Mouse (Mus musculus) forebrain, embryonic 11.5 days (tissue): ENCODE measurements around the gene Leap2. TPM values are rescaled to one million over a fixed set of nuclear protein-coding genes. Genes with fewer than 3 reads are reported as not detected.

Experiments used
- ATAC-seq: fragments of 200-750 bp; cut with Nextera tagmentation; replicated peaks from 2 replicates; pipeline ENCODE4 v1.8.0; 2017; ENCODE audit warnings: moderate TSS enrichment; ENCODE audit not compliant: low FRiP score
- DNase-seq: peaks from one replicate; pipeline ENCODE4 v3.0.0-alpha.2; 2017; ENCODE audit warnings: low spot score
- H3K27ac ChIP-seq: fragments of 300-500 bp; sonication (generic); 2 replicates; pipeline ENCODE4 v1.5.1; 2014; ENCODE audit warnings: low read depth, low read length
- H3K27me3 ChIP-seq: fragments of 300-500 bp; sonication (generic); 2 replicates; pipeline ENCODE4 v1.6.1; 2014; ENCODE audit warnings: mild to moderate bottlenecking, low read length, mixed read lengths; ENCODE audit not compliant: control insufficient read depth, insufficient read depth
- H3K36me3 ChIP-seq: fragments of 300-500 bp; sonication (generic); 2 replicates; pipeline ENCODE4 v1.6.1; 2014; ENCODE audit warnings: mild to moderate bottlenecking, low read length, moderate library complexity, mixed read lengths; ENCODE audit not compliant: control insufficient read depth, insufficient read depth
- H3K4me1 ChIP-seq: fragments of 300-500 bp; sonication (generic); replicated peaks from 2 replicates; pipeline ENCODE4 v1.6.1; 2014; ENCODE audit warnings: low read length, mixed read lengths; ENCODE audit not compliant: control insufficient read depth, insufficient read depth
- H3K4me2 ChIP-seq: fragments of 300-500 bp; sonication (generic); 2 replicates; pipeline ENCODE4 v1.6.1; 2014; ENCODE audit warnings: low read depth, mild to moderate bottlenecking, low read length, moderate library complexity, mixed read lengths; ENCODE audit not compliant: severe bottlenecking
- H3K4me3 ChIP-seq: fragments of 300-500 bp; sonication (generic); 2 replicates; pipeline ENCODE4 v1.5.1; 2014; ENCODE audit warnings: low read depth, low read length
- H3K9ac ChIP-seq: fragments of 300-500 bp; sonication (generic); 2 replicates; pipeline ENCODE4 v1.6.1; 2014; ENCODE audit warnings: low read length
- H3K9me3 ChIP-seq: fragments of 300-500 bp; sonication (generic); 2 replicates; pipeline ENCODE4 v1.6.1; 2016; ENCODE audit warnings: low read length, mixed read lengths; ENCODE audit not compliant: control insufficient read depth
- WGBS: fragments of 180-500 bp; shearing (Covaris S2); extraction: QIAGEN DNeasy Blood & Tissue Kit; methylation state at CpG from one replicate; pipeline ENCODE4 v1.1.7; 2014; 5-methylcytosine and 5-hydroxymethylcytosine counted together
- polyA plus RNA-seq: library from polyadenylated mRNA; unstranded; fragments of >200 nt; fragmentation: Nextera tagmentation; extraction: Ambion mirVana; gene quantifications from 2 replicates; pipeline ENCODE4 v1.2.1, GENCODE M21; 2014

Leap2 gene
- polyA plus RNA-seq, 1 experiment from 2014 or later: not detected

DNA sequence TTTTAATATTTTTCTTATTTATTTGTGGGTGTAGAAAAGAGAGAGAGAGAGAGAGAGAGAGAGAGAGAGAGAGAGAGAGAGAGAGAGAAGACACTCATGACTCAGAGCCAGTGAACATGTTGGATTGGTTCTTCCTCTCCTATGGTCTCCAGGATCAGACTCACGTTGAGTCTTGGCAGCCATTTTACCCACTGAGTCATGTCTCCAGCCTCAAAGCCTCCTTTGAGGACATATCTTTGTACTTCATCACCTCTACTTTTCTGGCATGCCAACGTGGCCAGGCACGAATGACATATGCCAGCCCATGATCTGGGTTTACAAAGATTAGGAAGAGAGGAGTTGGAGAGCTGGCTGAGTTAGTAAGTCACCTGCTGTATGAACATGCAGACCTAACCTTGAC, 37.2 kb upstream of the Leap2 start:
- Histone ChIP-seq H3K36me3 (no peaks in the 10 kb centered on the region), H3K9me3 (peaks cover 5% of the 10 kb centered on the region; the same call in 1 of the 2 replicates), H3K27ac (no peak overlapping the region), H3K9ac (no peak overlapping the region), H3K27me3 (peaks cover 55% of the 10 kb centered on the region), H3K4me1 (peaks cover 12% of the 10 kb centered on the region; the same call in 1 of the 2 replicates), H3K4me2 (no peak overlapping the region), H3K4me3 (no peak overlapping the region)
- DNase-seq: no peak
- no peak for ATAC-seq
- 77% methylated on average over 3 of the region's 3 CpGs for WGBS

DNA sequence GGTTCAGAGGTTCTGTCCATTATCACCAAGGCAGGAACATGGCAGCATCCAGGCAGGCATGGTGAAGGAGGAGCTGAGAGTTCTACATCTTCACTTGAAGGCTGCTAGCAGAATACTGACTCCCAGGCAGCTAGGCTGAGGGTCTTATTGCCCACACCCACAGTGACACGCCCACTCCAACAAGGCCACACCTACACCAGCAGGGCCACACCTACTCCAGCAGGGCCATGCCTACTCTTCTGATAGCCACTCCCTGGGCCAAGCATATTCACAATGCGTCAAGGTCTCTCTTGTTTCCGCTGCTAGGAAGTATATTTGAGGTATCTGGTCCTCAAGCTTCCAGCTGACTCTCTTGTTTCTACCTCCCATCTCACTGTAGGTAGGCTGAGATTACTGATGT, 36.0 kb upstream of the Leap2 start:
- Histone ChIP-seq H3K4me2 (no peak overlapping the region), H3K36me3 (no peaks in the 10 kb centered on the region), H3K27me3 (peaks cover 45% of the 10 kb centered on the region), H3K9ac (no peak overlapping the region), H3K4me1 (peaks cover 12% of the 10 kb centered on the region; the same call in 1 of the 2 replicates), H3K9me3 (no peaks in the 10 kb centered on the region), H3K4me3 (no peak overlapping the region), H3K27ac (no peak overlapping the region)
- WGBS: 56% methylated on average over 3 of the region's 3 CpGs
- ATAC-seq (no peak), DNase-seq (no peak)

DNA sequence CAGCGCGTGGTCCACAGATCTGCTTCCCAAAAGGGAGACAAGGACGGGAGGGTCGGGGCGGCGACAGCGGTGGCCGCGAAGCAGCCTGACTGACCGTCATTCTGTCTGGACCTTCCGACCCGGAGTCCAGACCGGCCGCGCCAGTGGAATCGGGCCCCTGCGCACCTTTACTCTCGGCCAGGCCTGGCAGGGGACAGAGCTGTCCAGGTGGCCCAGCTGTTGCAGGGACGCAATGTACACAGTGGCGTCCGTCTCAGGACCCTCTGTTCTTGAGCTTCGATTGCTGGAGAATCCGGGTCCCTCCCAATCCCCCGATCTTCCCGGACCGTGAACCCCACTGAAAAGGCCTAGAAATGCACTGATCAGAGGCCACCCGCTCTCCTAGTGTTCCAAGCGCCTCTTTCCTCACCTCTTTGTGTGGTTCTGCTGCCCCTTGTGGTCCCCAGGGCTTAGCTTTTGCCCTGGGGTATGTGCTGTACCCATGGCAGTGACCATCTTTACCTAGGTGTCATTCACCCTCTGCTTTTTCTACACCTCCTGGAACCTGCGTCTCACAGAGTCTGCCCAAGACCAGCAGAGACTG, 34.5 kb upstream of the Leap2 start:
- H3K4me1 ChIP-seq: peaks cover 3% of the 10 kb centered on the region; the same call in 1 of the 2 replicates
- H3K27ac ChIP-seq: no peak overlapping the region
- H3K36me3 ChIP-seq: no peaks in the 10 kb centered on the region
- H3K4me3 ChIP-seq: peak overlapping the region; percentile 42
- ATAC-seq (0 out of 2 replicates have a peak, but pooled peaks have one; percentile 49), DNase-seq (peak; percentile 58)
- peak overlapping the region; percentile 82 for H3K4me2 ChIP-seq
- no peaks in the 10 kb centered on the region for H3K9me3 ChIP-seq
- peaks cover 29% of the 10 kb centered on the region for H3K27me3 ChIP-seq
- WGBS: 3% methylated on average over 29 of the region's 29 CpGs
- H3K9ac ChIP-seq: peak overlapping the region; percentile 60

DNA sequence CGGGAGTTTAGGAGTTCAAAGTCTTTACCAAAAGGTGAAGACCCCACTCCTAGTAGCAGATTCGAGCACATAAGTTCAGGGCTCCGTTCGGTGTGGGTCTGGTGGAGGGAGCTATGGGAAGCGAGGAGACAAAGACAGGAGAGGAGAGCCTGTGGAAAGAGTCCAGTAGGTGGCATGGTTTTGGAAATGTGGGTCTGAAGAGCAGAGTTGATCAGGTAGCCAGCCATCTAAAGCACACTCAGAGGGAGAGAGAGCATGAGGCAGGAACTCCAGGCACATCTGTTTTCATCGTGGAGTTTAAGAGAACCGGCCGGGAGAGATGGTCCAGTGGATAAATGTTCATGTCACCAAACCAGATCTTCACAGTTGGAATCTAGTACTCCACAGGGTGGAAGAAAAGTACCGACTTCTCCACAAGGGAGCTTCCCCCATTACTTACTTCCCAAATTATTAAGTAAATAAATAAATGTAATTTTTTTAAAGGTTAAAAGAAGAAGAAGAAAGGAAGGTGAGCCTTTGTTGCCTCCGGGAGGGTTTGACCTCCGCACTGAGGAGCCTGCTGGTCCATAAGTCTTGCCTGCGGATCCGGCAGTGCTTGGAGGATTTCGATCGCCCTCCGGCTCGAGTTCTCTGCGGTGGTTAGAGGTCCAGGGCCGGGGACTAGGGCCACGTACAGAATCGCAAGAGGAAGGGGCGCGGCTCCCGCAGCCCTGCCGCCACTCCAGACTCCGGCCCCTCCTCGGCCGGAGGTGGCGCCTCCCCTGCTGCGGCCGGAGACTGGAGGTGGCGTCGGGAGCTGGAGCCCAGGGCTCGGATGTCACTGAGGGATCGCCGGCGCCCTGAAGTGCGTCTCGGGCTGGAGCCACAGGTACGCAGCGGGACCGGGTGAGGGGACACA, 33.8 kb upstream of the Leap2 start, which contains the start of the genes Gm10447 and Shroom1:
Gene Gm10447, minus strand, starts transcription at position 637 of the 898 bp plus-strand sequence.
Gene Shroom1, plus strand, starts transcription at position 732 of the 898 bp plus-strand sequence.
- H3K36me3 ChIP-seq: no peaks in the 10 kb centered on the region
- H3K27me3 ChIP-seq: peaks cover 22% of the 10 kb centered on the region; the same call in 1 of the 2 replicates
- no peak within 1 kb of the TSS for H3K27ac ChIP-seq
- peak within 1 kb of the TSS; percentile 60 for H3K9ac ChIP-seq
- H3K9me3 ChIP-seq: no peaks in the 10 kb centered on the region
- H3K4me1 ChIP-seq: peaks cover 3% of the 10 kb centered on the region; the same call in 1 of the 2 replicates
- ATAC-seq (0 out of 2 replicates have a peak, but pooled peaks have one; percentile 36), DNase-seq (peak; percentile 71)
- peak within 1 kb of the TSS; percentile 82 for H3K4me2 ChIP-seq
- WGBS: 4% methylated on average over 41 of the region's 42 CpGs
- peak within 1 kb of the TSS; percentile 42 for H3K4me3 ChIP-seq

DNA sequence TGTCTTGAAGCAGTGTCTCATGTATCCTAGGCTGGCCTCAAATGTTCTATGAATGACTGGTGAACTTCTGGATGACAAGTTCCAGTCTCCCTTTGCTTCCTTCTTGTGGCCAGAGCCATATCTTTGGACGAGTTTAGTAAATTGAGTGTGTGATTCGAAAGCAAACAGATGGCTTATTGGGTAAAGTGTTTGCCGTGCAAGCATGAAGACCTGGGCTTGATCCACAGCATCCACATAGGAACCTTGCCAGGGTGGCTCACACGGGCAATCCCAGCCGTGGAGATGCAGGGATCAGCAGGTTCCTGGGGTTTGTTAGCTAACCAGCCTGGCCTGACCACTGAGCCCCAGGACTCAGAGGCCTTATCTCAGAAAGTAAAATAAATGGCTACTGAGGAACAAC, 30.1 kb upstream of the Leap2 start:
- H3K36me3 ChIP-seq: no peaks in the 10 kb centered on the region
- no peaks in the 10 kb centered on the region for H3K9me3 ChIP-seq
- DNase-seq (no peak), ATAC-seq (no peak)
- no peak overlapping the region for H3K4me3 ChIP-seq
- peaks cover 15% of the 10 kb centered on the region; the same call in 1 of the 2 replicates for H3K27me3 ChIP-seq
- H3K4me1 ChIP-seq: peaks cover 3% of the 10 kb centered on the region; the same call in 1 of the 2 replicates
- H3K27ac ChIP-seq: no peak overlapping the region
- 90% methylated on average over 5 of the region's 5 CpGs for WGBS
- H3K4me2 ChIP-seq: no peak overlapping the region
- H3K9ac ChIP-seq: no peak overlapping the region

DNA sequence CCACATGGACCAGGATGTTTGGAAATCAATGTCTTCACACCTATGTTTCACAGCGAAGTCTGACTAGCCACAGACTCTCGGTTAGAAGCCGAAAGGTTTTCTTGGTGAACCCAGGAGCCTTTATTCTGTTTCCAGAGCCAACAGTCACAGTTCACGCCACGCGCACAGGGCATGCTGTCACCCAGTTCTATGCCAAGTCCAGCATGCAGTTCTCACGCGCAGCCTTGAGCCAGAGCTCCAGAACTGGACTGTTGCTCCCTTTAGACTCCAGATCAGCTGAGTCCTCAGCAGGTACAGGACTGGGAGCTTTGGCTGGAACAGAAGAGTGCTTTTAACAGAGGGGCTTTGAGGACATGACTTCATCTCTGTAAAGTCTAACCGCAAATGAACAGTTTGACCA, 29.4 kb upstream of the Leap2 start:
- Histone ChIP-seq H3K9me3 (no peaks in the 10 kb centered on the region), H3K27me3 (peaks cover 9% of the 10 kb centered on the region; the same call in 1 of the 2 replicates), H3K4me3 (no peak overlapping the region), H3K9ac (no peak overlapping the region), H3K36me3 (no peaks in the 10 kb centered on the region), H3K4me2 (no peak overlapping the region), H3K27ac (no peak overlapping the region), H3K4me1 (peaks cover 1% of the 10 kb centered on the region; the same call in 1 of the 2 replicates)
- no peak for DNase-seq
- no peak for ATAC-seq
- 92% methylated on average over 9 of the region's 9 CpGs for WGBS

DNA sequence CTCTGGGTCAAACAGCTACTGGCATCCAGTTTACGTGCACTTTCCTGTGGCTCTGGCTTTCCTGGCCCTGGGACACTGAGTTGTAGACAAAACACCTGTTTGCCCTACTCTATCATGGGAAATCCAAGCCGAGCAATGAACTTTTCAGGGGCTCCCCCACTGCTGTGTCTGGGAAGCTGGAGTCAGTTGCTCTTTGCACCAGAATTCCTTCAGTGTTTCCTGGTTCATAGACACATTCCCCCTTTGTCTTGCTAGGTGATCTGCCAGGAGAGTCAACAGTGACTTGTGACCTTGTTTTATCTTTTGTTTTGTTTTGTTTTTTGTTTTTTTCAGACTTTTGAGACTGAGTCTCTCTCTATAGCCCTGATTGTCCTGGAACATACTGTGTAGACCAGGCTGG, 28.4 kb upstream of the Leap2 start:
- DNase-seq: no peak
- Histone ChIP-seq H3K4me2 (no peak overlapping the region), H3K9me3 (no peaks in the 10 kb centered on the region), H3K36me3 (no peaks in the 10 kb centered on the region), H3K27me3 (0 out of 2 replicates have a peak, but pooled peaks cover under 1% of the 10 kb centered on the region), H3K4me1 (no peaks in the 10 kb centered on the region), H3K9ac (no peak overlapping the region), H3K4me3 (no peak overlapping the region), H3K27ac (no peak overlapping the region)
- ATAC-seq: no peak
- 66% methylated on average over 2 of the region's 2 CpGs for WGBS

DNA sequence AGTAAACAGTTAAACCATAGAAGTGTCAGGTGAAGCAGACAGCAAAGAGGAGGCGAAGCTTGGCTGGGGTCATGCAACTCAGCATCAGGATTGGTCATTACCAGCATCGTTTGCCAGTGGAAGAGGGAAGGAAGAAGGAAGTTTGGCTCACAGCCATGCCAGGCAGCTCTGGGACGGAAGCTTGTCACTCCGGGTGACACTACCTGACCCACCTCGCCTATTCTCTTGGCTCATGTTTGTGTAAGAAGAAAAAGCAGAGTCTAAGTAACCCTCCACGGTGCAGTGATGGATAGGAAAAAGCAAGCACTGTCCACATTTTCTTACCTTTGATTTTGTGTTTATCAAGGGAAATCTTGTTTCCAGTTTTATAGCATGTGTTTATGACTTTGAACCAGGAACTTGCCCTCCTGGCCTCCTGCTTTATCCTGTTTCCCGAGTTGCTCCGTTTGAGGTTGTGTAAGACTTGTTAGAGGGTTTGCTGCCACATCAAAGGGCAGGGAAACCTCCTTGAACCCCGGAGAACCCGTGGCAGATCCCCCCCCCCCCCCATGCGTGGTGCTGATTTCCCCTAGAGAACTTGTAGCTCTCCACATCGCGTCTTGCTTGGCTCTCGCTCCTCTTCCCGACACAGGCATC, 27.2 kb upstream of the Leap2 start:
- H3K4me1 ChIP-seq: no peaks in the 10 kb centered on the region
- no peak for DNase-seq
- H3K27me3 ChIP-seq: no peaks in the 10 kb centered on the region
- no peaks in the 10 kb centered on the region for H3K9me3 ChIP-seq
- H3K4me3 ChIP-seq: no peak overlapping the region
- H3K9ac ChIP-seq: no peak overlapping the region
- H3K4me2 ChIP-seq: no peak overlapping the region
- WGBS: 75% methylated on average over 15 of the region's 15 CpGs
- ATAC-seq: no peak
- H3K36me3 ChIP-seq: no peaks in the 10 kb centered on the region
- H3K27ac ChIP-seq: no peak overlapping the region
